Mouse (Mus musculus) myocyte (in vitro differentiated cells): ENCODE results near the gene Llgl1. TPM values are rescaled to one million over a fixed set of nuclear protein-coding genes. Genes with fewer than 3 reads are reported as not detected.

Experiments
- H3K27me3 ChIP-seq: one replicate; pipeline ENCODE4 v1.6.1; 2011; ENCODE audit not compliant: control insufficient read depth, insufficient read depth, insufficient read length
- H3K36me3 ChIP-seq: one replicate; pipeline ENCODE4 v1.6.1; 2011; ENCODE audit not compliant: control insufficient read depth, insufficient read depth
- H3K4me2 ChIP-seq: one replicate; pipeline ENCODE4 v1.6.1; 2011; ENCODE audit warnings: low read depth, control low read depth
- H3K4me3 ChIP-seq: one replicate; pipeline ENCODE4 v1.5.1; 2011; ENCODE audit warnings: mild to moderate bottlenecking, control low read depth, moderate library complexity
- H3K79me2 ChIP-seq: one replicate; pipeline ENCODE4 v1.6.1; 2011; ENCODE audit not compliant: control insufficient read depth, insufficient read depth
- H3ac ChIP-seq: one replicate; pipeline ENCODE4 v1.6.1; 2011; ENCODE audit not compliant: control insufficient read depth, insufficient read length
- CEBPB ChIP-seq: IDR thresholded peaks from 2 replicates; pipeline ENCODE4 v1.6.1; 2011; ENCODE audit warnings: mild to moderate bottlenecking, moderate library complexity; ENCODE audit not compliant: poor library complexity, insufficient read depth, severe bottlenecking
- E2F4 ChIP-seq: IDR thresholded peaks from one replicate; pipeline ENCODE4 v1.6.1; 2011; ENCODE audit warnings: mild to moderate bottlenecking, control low read depth, moderate library complexity; ENCODE audit not compliant: insufficient read depth
- MAX ChIP-seq: IDR thresholded peaks from one replicate; pipeline ENCODE4 v1.6.1; 2011; ENCODE audit warnings: low read depth, mild to moderate bottlenecking, control low read depth
- MYOD1 ChIP-seq, 3 experiments: IDR thresholded peaks; one replicate each; pipeline ENCODE4 v1.6.1; 2011; ENCODE audit warnings: control low read depth in 2 of 3, low read depth in 2 of 3, mild to moderate bottlenecking in 2 of 3, moderate library complexity in 1 of 3; ENCODE audit not compliant: insufficient read length in 2 of 3, control insufficient read depth in 1 of 3
- MYOG ChIP-seq, 3 experiments: IDR thresholded peaks; one replicate each; pipeline ENCODE4 v1.6.1; 2011; ENCODE audit warnings: control low read depth in 2 of 3, low read depth in 2 of 3, mild to moderate bottlenecking in 2 of 3; ENCODE audit not compliant: insufficient read length in 2 of 3, control insufficient read depth in 1 of 3, insufficient read depth in 1 of 3
- POLR2A ChIP-seq: IDR thresholded peaks from one replicate; pipeline ENCODE4 v1.6.1; 2011; ENCODE audit warnings: low read depth, mild to moderate bottlenecking, control low read depth, moderate library complexity; ENCODE audit not compliant: insufficient read length
- POLR2AphosphoS2 ChIP-seq: IDR thresholded peaks from one replicate; pipeline ENCODE4 v1.6.1; 2011; ENCODE audit warnings: low read depth, control low read depth; ENCODE audit not compliant: insufficient read length
- REST ChIP-seq: IDR thresholded peaks from one replicate; pipeline ENCODE4 v1.6.1; 2011; ENCODE audit warnings: mild to moderate bottlenecking, control low read depth, moderate library complexity; ENCODE audit not compliant: insufficient read depth, insufficient read length
- SRF ChIP-seq: IDR thresholded peaks from one replicate; pipeline ENCODE4 v1.6.1; 2011; ENCODE audit warnings: low read depth; ENCODE audit not compliant: control insufficient read depth, insufficient read length
- TCF12 ChIP-seq: IDR thresholded peaks from one replicate; pipeline ENCODE4 v1.6.1; 2011; ENCODE audit warnings: mild to moderate bottlenecking, control low read depth; ENCODE audit not compliant: poor library complexity, insufficient read depth, severe bottlenecking
- TCF3 ChIP-seq: IDR thresholded peaks from one replicate; pipeline ENCODE4 v1.6.1; 2011; ENCODE audit warnings: low read depth, control low read depth; ENCODE audit not compliant: insufficient read length
- USF1 ChIP-seq: IDR thresholded peaks from one replicate; pipeline ENCODE4 v1.6.1; 2011; ENCODE audit warnings: low read depth, mild to moderate bottlenecking, control low read depth, moderate library complexity
- polyA plus RNA-seq: library from polyadenylated mRNA; unstranded; fragments of >200 nt; fragmentation: generic; extraction: Trizol; gene quantifications from one replicate; pipeline ENCODE4 v1.2.1, GENCODE M21; 2012; ENCODE audit warnings: missing spikeins

Gene Llgl1
- polyA plus RNA-seq, 1 experiment: 33.4 TPM

DNA sequence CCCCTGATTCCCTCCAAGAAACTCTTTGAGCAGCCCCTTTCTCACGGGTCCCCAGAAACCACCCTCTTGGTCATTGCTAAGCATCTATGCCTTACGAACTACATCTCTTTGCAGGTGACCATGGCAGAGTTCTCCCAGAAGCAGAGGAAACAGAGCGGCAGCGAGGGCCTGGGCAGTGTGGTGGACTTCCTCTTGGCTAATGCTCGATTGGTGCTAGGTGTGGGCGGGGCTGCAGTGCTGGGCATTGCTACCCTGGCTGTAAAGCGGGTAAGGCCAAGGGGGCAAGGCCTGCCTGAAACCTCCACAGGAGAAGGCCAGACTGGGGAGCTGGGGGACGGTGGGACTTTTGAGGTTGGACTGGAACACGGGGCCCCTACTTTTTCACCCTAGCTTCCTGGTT, 30.6 kb downstream of the Llgl1 start:
- Histone ChIP-seq H3K36me3 (peaks cover 5% of the 10 kb centered on the region), H3K79me2 (peaks cover 7% of the 10 kb centered on the region), H3K4me3 (no peak overlapping the region), H3ac (no peak overlapping the region), H3K27me3 (no peaks in the 10 kb centered on the region), H3K4me2 (peak overlapping the region; percentile 100)
- TF ChIP-seq TCF12 (no peak), POLR2AphosphoS2 (no peak), REST (no peak), POLR2A (no peak), CEBPB (no peak), E2F4 (no peak), USF1 (no peak), MYOG (IDR thresholded peaks at IDR 0.05; ENCODE audit: control insufficient read depth in 1 of 3, insufficient read depth in 1 of 3, insufficient read length in 2 of 3, low read depth in 2 of 3) (no peak), MAX (no peak), SRF (no peak), MYOD1 (IDR thresholded peaks at IDR 0.05; ENCODE audit: control insufficient read depth in 1 of 3, insufficient read length in 2 of 3, low read depth in 2 of 3) (no peak)

DNA sequence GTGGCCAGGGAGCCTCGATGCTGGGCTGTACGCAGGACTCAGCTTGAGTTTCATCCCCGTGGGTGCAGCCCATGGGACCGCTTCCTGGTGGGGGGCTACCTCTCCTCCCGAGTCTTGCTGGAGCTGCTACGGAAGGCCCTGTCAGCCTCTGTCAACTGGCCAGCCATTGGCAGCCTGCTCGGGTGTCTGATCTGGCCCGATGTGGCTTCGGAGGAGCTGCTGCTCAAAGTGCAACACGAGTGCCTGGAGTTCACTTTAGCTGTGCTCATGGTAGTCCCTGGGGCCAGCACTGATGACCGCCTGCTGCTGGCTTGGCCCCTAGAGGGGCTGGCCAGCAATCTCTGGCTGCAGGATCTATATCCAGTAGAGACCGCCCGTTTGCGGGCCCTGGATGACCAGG, 31.7 kb downstream of the Llgl1 start:
- Histone ChIP-seq H3K36me3 (peaks cover 5% of the 10 kb centered on the region), H3ac (no peak overlapping the region), H3K79me2 (peaks cover under 1% of the 10 kb centered on the region), H3K4me3 (no peak overlapping the region), H3K4me2 (no peak overlapping the region), H3K27me3 (no peaks in the 10 kb centered on the region)
- TF ChIP-seq SRF (no peak), CEBPB (no peak)

DNA sequence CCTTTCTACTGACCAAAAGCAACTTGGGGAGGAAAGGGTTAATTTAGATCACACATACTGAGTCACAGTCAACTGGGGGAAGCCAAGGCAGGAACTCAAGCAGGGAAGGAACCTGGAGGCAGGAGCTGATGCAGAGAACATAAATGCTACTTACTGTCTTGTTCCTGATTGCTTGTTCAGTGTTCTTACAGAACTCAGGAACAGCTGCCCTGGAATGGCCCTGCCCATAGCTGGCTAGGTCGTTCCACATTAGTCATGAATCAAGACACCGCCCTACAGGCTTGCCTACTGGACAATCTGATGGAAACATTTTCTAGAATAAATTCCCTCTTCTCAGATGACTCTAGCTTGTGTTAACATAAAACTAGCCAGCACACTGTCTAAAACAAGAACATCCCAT, 34.7 kb downstream of the Llgl1 start:
- H3ac ChIP-seq: no peak overlapping the region
- H3K79me2 ChIP-seq: no peaks in the 10 kb centered on the region
- peaks cover 5% of the 10 kb centered on the region for H3K36me3 ChIP-seq
- no peak overlapping the region for H3K4me2 ChIP-seq
- no peaks in the 10 kb centered on the region for H3K27me3 ChIP-seq
- no peak overlapping the region for H3K4me3 ChIP-seq
- no peak for TF ChIP-seq USF1
- peak; percentile 8 for TF ChIP-seq POLR2AphosphoS2
- TF ChIP-seq E2F4: no peak
- TF ChIP-seq MYOG (IDR thresholded peaks at IDR 0.05; ENCODE audit: control insufficient read depth in 1 of 3, insufficient read depth in 1 of 3, insufficient read length in 2 of 3, low read depth in 2 of 3): peak in 1 of 3 experiments; percentile 69
- peak in 1 of 3 experiments; percentile 15 for TF ChIP-seq MYOD1 (IDR thresholded peaks at IDR 0.05; ENCODE audit: control insufficient read depth in 1 of 3, insufficient read length in 2 of 3, low read depth in 2 of 3)
- no peak for TF ChIP-seq TCF3

DNA sequence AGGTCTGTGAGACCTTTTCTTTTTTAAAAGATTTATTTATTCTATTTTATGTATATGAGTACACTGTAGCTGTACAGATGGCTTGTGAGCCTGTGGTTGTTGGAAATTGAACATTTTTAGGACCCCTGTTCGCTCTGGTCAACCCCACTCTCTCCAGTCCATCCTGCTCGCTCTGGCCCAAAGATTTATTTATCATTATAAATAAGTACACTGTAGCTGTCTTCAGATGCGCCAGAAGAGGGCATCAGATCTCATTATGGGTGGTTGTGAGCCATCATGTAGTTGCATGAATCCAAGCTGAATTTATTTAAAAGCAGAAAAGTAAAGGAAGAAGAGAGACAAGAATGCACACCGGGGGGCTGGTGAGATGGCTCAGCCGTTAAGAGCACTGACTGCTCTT, 35.7 kb downstream of the Llgl1 start:
- TF ChIP-seq POLR2A: no peak
- TF ChIP-seq REST: no peak
- TF ChIP-seq MYOG (IDR thresholded peaks at IDR 0.05; ENCODE audit: control insufficient read depth in 1 of 3, insufficient read depth in 1 of 3, insufficient read length in 2 of 3, low read depth in 2 of 3): no peak
- TF ChIP-seq POLR2AphosphoS2: no peak
- no peak for TF ChIP-seq MAX
- TF ChIP-seq TCF3: no peak
- no peak for TF ChIP-seq CEBPB
- TF ChIP-seq E2F4: no peak
- no peak for TF ChIP-seq USF1
- no peak for TF ChIP-seq SRF
- no peak for TF ChIP-seq MYOD1 (IDR thresholded peaks at IDR 0.05; ENCODE audit: control insufficient read depth in 1 of 3, insufficient read length in 2 of 3, low read depth in 2 of 3)
- no peak for TF ChIP-seq TCF12
- Histone ChIP-seq H3K4me2 (no peak overlapping the region), H3K27me3 (no peaks in the 10 kb centered on the region), H3ac (no peak overlapping the region), H3K79me2 (no peaks in the 10 kb centered on the region), H3K36me3 (peaks cover 5% of the 10 kb centered on the region), H3K4me3 (no peak overlapping the region)

DNA sequence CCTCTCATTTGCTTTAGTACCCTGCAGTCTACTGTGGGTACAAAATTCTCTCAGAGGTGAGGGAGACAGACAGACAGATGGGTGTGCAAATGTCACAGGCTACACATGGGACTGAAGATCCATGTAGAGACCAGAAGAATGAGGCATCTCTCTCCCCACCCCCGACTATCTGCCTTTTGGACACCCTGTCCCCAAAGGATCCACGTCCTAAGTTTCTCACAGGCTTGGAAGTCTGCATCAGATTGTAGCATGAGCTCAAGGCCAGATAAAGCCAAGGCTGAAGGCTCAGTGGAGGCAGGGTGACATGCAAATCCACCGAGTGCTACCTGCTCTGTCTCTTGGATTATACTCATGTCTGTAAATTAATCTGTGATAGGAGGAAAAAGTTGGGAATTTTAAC, 37.0 kb downstream of the Llgl1 start:
- H3K4me3 ChIP-seq: no peak overlapping the region
- H3K4me2 ChIP-seq: no peak overlapping the region
- no peak overlapping the region for H3ac ChIP-seq
- TF ChIP-seq MYOG (IDR thresholded peaks at IDR 0.05; ENCODE audit: control insufficient read depth in 1 of 3, insufficient read depth in 1 of 3, insufficient read length in 2 of 3, low read depth in 2 of 3) (no peak), POLR2A (no peak), POLR2AphosphoS2 (no peak), USF1 (no peak), REST (no peak), E2F4 (no peak), MYOD1 (IDR thresholded peaks at IDR 0.05; ENCODE audit: control insufficient read depth in 1 of 3, insufficient read length in 2 of 3, low read depth in 2 of 3) (no peak), SRF (no peak)
- peaks cover 5% of the 10 kb centered on the region for H3K36me3 ChIP-seq
- no peaks in the 10 kb centered on the region for H3K27me3 ChIP-seq
- H3K79me2 ChIP-seq: no peaks in the 10 kb centered on the region
